ENCODE assay signal across 9 mouse cellular contexts in genomic region chr7:125603185-125603631, GRCm38 (mm10). TPM values are rescaled to one million over a fixed set of nuclear protein-coding genes. Genes with fewer than 3 reads are reported as not detected.
A peak's percentile ranks its signal among the peaks of the same experiment; 100 is the strongest.
DNase-seq lines count a peak whose midpoint lies in the region; ATAC-seq lines count a peak whose summit lies in the region.
"Had no signal": no experiment of that assay in that cellular context is flagged by ENCODE, and none has a peak within 500 bp of the region (broad histone marks: within the 10 kb centered on the region; RNA-seq: fewer than 3 reads in every experiment).

Il21r (plus strand) TSS chr7:125603429.

- H3K27ac ChIP-seq in macrophage, result peak within 1 kb of the TSS; percentile 98
- H3K27ac ChIP-seq: heart, adult 2 months had no signal

- intact Hi-C loops in left cerebral cortex, postnatal 14 days (cut with DNase I), result no loop called here

- H3K36me3 ChIP-seq in macrophage (ENCODE audit: inconsistent target), result no peaks in the 10 kb centered on the region

- H3K79me2 ChIP-seq in macrophage (ENCODE audit: inconsistent target), result peaks cover 56% of the 10 kb centered on the region; the same call in 1 of the 2 replicates

- H3K4me3 ChIP-seq in macrophage (ENCODE audit: inconsistent target), result peak within 1 kb of the TSS; percentile 48
- H3K4me3 ChIP-seq: heart, adult 2 months had no signal

- DNase-seq in left cerebral cortex, postnatal 14 days (ENCODE audit: low spot score in 2 of 2), result peak; percentile 34 to 52
- no peak for DNase-seq in left cerebral cortex, adult 8-10 months (ENCODE audit: low spot score in 2 of 2)
- DNase-seq in thymus, adult 18-20 months, result peak; percentile 71 to 77
- no peak for DNase-seq in cerebellum, postnatal 10 days
- no peak for DNase-seq in ovary, postnatal 10 days (ENCODE audit: low spot score)
- no peak for DNase-seq in c-Kit-positive CD71-positive TER-119-positive erythroid progenitor cells, embryonic 14.5 days (ENCODE audit: low spot score)

- 11% methylated on average over 11 of the region's 11 CpGs for whole genome bisulfite sequencing in macrophage (ENCODE audit: missing documents)

- ATAC-seq in activated CD4-positive, CD25-positive, alpha-beta regulatory T cell, adult 4 months, result peak; percentile 62

RNA-seq across cellular contexts. Expression of gene Il21r, which starts in this region (rescaled TPM):
- 1 to 10 TPM in 1 of 2 experiments, under 1 TPM in 1; 0.72 to 1.0 TPM for total RNA-seq in left cerebral cortex, postnatal 14 days (2021)
- 1 to 10 TPM; 1.3 to 2.9 (median 2.1) TPM for total RNA-seq in left cerebral cortex, adult 8-10 months (2022)
- polyA plus RNA-seq in activated CD4-positive, CD25-positive, alpha-beta regulatory T cell, adult 4 months (2017; shearing (Covaris generic)), result 10 to 100 TPM; 53.6 to 63.4 TPM
- total RNA-seq in macrophage (2018; cell fraction: chromatin; rRNA removed), result 100 to 1,000 TPM in 1 of 26 experiments, 10 to 100 TPM in 18, 1 to 10 TPM in 7; 2.1 to 103 (median 34.8) TPM
- total RNA-seq in macrophage (2018; cell fraction: cytosol; rRNA removed), result 10 to 100 TPM; 11.9 to 91.3 (median 35.2) TPM
- 100 to 1,000 TPM in 7 of 26 experiments, 10 to 100 TPM in 19; 11.6 to 141 (median 56.9) TPM for total RNA-seq in macrophage (2018; cell fraction: nucleus; rRNA removed)
- polyA plus RNA-seq in macrophage (2018), result 34.1 to 93.4 TPM (median 46.8 TPM) in 3 replicates

Comparison
In these comparisons a context has a peak if more than half of its experiments do, and no peak if none do; other contexts are left out.
1. DNase-seq: peak in left cerebral cortex, postnatal 14 days (2 of 2) and thymus, adult 18-20 months (2 of 2); none in left cerebral cortex, adult 8-10 months (0 of 2), cerebellum, postnatal 10 days (0 of 2), ovary, postnatal 10 days (single experiment) and c-Kit-positive CD71-positive TER-119-positive erythroid progenitor cells, embryonic 14.5 days (single experiment).